Mouse (Mus musculus) liver, postnatal 0 days (tissue): ENCODE data around the gene Ndufaf2. TPM values are rescaled to one million over a fixed set of nuclear protein-coding genes. Genes with fewer than 3 reads are reported as not detected.

ENCODE experiments used
- ATAC-seq: fragments of 200-750 bp; cut with Nextera tagmentation; 2 replicates; pipeline ENCODE4 v1.8.0; 2017; ENCODE audit warnings: mild to moderate bottlenecking, moderate library complexity
- DNase-seq: peaks from one replicate; pipeline ENCODE4 v3.0.0-alpha.2; 2016
- H3K27ac ChIP-seq: fragments of 300-500 bp; sonication (generic); 2 replicates; pipeline ENCODE4 v1.5.1; 2014; ENCODE audit warnings: antibody characterized with exemption, moderate library complexity, mild to moderate bottlenecking, low read depth
- H3K27me3 ChIP-seq: fragments of 300-500 bp; sonication (generic); 2 replicates; pipeline ENCODE4 v1.6.1; 2014; ENCODE audit warnings: low read length, control low read depth, mixed read lengths; ENCODE audit not compliant: insufficient read depth
- H3K36me3 ChIP-seq: fragments of 300-500 bp; sonication (generic); replicated peaks from 2 replicates; pipeline ENCODE4 v1.6.1; 2014; ENCODE audit warnings: mild to moderate bottlenecking, control low read depth, low read length, moderate library complexity, mixed read lengths; ENCODE audit not compliant: insufficient read depth
- H3K4me1 ChIP-seq: fragments of 300-500 bp; sonication (generic); 2 replicates; pipeline ENCODE4 v1.6.1; 2014; ENCODE audit warnings: antibody characterized with exemption, mild to moderate bottlenecking, control low read depth; ENCODE audit not compliant: insufficient read depth
- H3K4me2 ChIP-seq: fragments of 300-500 bp; sonication (generic); 2 replicates; pipeline ENCODE4 v1.6.1; 2014; ENCODE audit warnings: low read depth, mild to moderate bottlenecking, low read length, moderate library complexity, mixed read lengths
- H3K4me3 ChIP-seq: fragments of 300-500 bp; sonication (generic); 2 replicates; pipeline ENCODE4 v1.5.1; 2014; ENCODE audit warnings: low read depth, low read length
- H3K9ac ChIP-seq: fragments of 300-500 bp; sonication (generic); replicated peaks from 2 replicates; pipeline ENCODE4 v1.6.1; 2014; ENCODE audit warnings: mild to moderate bottlenecking, moderate library complexity
- H3K9me3 ChIP-seq: fragments of 300-500 bp; sonication (generic); 2 replicates; pipeline ENCODE4 v1.6.1; 2016; ENCODE audit warnings: mild to moderate bottlenecking, control low read depth, low read length, mixed read lengths
- CTCF ChIP-seq: sonication (generic); IDR thresholded peaks from 2 replicates; pipeline ENCODE4 v1.5.1; 2016; ENCODE audit warnings: antibody characterized with exemption, low read depth
- EP300 ChIP-seq: IDR thresholded peaks from 2 replicates; pipeline ENCODE4 v1.6.1; 2016; ENCODE audit warnings: antibody characterized with exemption, low read depth, mild to moderate bottlenecking
- WGBS: fragments of 180-500 bp; shearing (Covaris S2); extraction: QIAGEN DNeasy Blood & Tissue Kit; methylation state at CpG from one replicate; pipeline ENCODE4 v1.1.7; 2014; ENCODE audit not compliant: insufficient replicate concordance; 5-methylcytosine and 5-hydroxymethylcytosine counted together
- polyA plus RNA-seq: library from polyadenylated mRNA; unstranded; fragments of >200 nt; fragmentation: Nextera tagmentation; extraction: Ambion mirVana; gene quantifications from 2 replicates; pipeline ENCODE4 v1.2.1, GENCODE M21; 2015

Ndufaf2 gene
- polyA plus RNA-seq, 1 experiment from 2014 or later = 39.5 TPM

GRCm38 (mm10) chr13:107984186-107984585, 174.2 kb downstream of the Ndufaf2 start:
- Histone ChIP-seq H3K9ac (no peak overlapping the region), H3K9me3 (no peaks in the 10 kb centered on the region), H3K27ac (no peak overlapping the region), H3K4me2 (no peak overlapping the region), H3K27me3 (no peaks in the 10 kb centered on the region), H3K4me3 (no peak overlapping the region), H3K4me1 (no peaks in the 10 kb centered on the region), H3K36me3 (no peaks in the 10 kb centered on the region)
- DNase-seq (no peak), ATAC-seq (no peak)
- TF ChIP-seq EP300 = no peak
- TF ChIP-seq CTCF = no peak
- WGBS = 75% methylated on average over 5 of the region's 5 CpGs

DNA sequence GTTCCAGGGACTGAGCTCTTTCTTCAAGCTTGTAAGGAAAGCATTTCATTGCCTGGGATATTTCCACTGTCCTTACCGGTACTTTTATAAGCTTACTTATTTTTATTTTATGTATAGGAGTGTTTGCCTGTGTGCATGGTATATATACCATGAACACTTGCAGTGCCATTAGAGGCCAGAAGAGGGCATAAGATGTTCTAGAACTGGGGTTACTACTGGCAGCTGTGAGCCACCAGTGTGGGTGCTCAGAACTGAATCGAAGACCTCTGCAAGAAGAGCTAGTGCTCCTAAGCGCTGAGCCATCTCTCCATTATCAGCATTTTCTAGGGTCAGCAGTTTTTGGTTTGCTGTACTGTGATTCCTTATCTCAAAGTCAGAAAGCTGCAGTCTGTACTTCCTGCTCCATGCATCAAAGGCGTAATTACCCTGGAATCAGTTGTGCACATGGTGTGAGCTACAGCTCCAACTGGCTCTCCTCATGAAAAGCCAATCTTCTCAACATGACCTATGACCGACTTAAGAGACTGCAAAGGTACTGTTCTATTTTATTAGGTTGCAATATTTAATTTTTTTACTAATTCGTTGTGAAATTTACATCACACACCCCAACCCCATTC, 175.1 kb downstream of the Ndufaf2 start:
- H3K9me3 ChIP-seq = no peaks in the 10 kb centered on the region
- H3K9ac ChIP-seq = no peak overlapping the region
- ATAC-seq (no peak), DNase-seq (no peak)
- no peaks in the 10 kb centered on the region for H3K4me1 ChIP-seq
- H3K27ac ChIP-seq = no peak overlapping the region
- H3K4me2 ChIP-seq = no peak overlapping the region
- no peaks in the 10 kb centered on the region for H3K27me3 ChIP-seq
- TF ChIP-seq CTCF (no peak), EP300 (no peak)
- H3K4me3 ChIP-seq = no peak overlapping the region
- WGBS = 79% methylated on average over 6 of the region's 6 CpGs
- H3K36me3 ChIP-seq = no peaks in the 10 kb centered on the region

GRCm38 (mm10) chr13:107979461-107979860, 179.0 kb downstream of the Ndufaf2 start:
- no peak for ATAC-seq

DNA sequence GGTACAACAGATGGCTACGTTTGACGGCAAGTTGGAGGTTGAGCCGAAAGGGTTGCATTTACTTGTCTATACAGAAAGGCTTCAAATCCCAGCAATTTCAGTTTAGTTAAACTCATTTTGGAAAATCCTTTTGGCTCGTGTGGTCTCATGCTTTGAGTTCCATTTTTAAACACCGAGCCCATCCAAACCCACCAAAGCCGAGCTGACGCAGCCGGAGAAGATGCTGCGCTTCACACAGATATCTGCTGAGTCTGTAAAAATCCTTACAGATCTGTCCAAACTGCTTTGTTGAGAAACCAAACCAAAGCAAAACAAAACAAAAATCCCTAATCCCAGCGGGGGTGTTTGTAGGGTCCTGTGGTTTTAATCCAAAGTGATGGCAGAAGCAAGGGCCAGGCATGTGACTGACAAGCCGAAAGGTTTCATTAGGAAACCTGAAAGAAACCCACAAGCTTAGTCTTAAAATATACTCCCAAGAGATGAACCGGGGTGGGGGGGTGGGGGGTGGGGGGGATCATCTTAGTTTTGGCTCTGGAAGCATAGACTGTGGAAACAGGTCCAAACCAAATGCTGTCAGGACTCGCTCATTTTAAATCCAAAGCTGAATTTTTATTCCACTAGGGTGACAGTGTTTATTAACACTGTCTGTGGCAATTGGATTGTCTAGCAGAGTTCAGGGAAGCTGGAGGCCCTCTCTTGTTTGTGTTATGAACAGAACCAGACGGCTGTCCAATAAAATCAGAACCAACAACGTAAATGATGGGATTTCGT, 181.4 kb downstream of the Ndufaf2 start:
- Histone ChIP-seq H3K4me2 (no peak overlapping the region), H3K27ac (no peak overlapping the region), H3K36me3 (no peaks in the 10 kb centered on the region), H3K4me3 (no peak overlapping the region), H3K9me3 (no peaks in the 10 kb centered on the region), H3K9ac (no peak overlapping the region), H3K4me1 (no peaks in the 10 kb centered on the region; the same call in 1 of the 2 replicates), H3K27me3 (no peaks in the 10 kb centered on the region)
- TF ChIP-seq EP300 (no peak), CTCF (no peak)
- DNase-seq = no peak
- no peak for ATAC-seq
- WGBS = 86% methylated on average over 16 of the region's 16 CpGs

More at GRCm38 (mm10) chr13:107979461-107979860, 179.0 kb downstream of the Ndufaf2 start:
- H3K9ac ChIP-seq = no peak overlapping the region
- H3K36me3 ChIP-seq = no peaks in the 10 kb centered on the region
- no peak overlapping the region for H3K4me3 ChIP-seq
- 87% methylated on average over 6 of the region's 6 CpGs for WGBS
- H3K27me3 ChIP-seq = no peaks in the 10 kb centered on the region
- H3K9me3 ChIP-seq = no peaks in the 10 kb centered on the region
- H3K27ac ChIP-seq = no peak overlapping the region
- H3K4me2 ChIP-seq = no peak overlapping the region
- H3K4me1 ChIP-seq = no peaks in the 10 kb centered on the region
- no peak for TF ChIP-seq EP300
- no peak for TF ChIP-seq CTCF
- DNase-seq = no peak

DNA sequence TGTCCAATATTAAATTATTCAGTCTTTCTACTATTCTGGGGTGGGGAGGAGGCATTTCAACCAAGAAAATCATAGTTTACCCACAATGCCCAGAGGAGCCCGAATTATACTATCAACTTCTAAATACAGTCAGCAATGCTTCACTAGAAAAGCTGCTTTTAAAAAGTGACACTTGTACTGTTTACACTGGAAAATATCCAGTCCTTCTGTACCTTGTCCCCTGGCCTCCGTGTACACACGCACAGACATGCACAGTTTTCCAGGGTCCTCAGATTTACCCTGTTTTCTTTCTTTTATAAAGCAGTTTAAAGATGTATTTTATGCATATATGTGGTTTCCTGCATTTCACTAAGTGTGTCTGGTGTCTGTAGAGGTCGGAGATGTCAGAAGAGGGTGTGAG, 186.0 kb downstream of the Ndufaf2 start:
- Histone ChIP-seq H3K4me1 (peaks cover 2% of the 10 kb centered on the region; the same call in 1 of the 2 replicates), H3K9ac (no peak overlapping the region), H3K4me3 (no peak overlapping the region), H3K27ac (peak overlapping the region; percentile 8; the same call in 1 of the 2 replicates), H3K36me3 (no peaks in the 10 kb centered on the region), H3K27me3 (no peaks in the 10 kb centered on the region), H3K4me2 (no peak overlapping the region), H3K9me3 (no peaks in the 10 kb centered on the region)
- TF ChIP-seq EP300 = no peak
- no peak for TF ChIP-seq CTCF
- WGBS = 52% methylated on average over 4 of the region's 4 CpGs
- DNase-seq (no peak), ATAC-seq (peak; percentile 77)

DNA sequence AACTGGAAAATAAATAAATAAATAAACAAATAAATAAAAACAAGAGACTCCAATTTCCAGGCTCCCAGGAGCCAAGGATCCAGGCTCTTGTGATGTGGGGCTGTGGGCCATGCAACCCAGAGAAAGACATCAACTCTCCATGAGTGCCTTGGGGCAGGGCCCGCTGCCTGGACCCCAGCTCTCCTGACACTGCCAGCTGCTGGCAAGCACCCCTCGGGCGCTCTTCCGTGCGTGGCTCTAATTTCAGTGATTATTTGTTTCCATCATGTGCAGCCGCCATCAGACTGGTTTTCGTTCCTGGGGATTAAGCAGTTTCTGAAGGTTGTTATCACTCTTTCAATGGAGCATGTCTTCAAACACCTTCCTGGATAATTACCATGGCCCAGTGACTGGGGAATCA, 186.6 kb downstream of the Ndufaf2 start:
- TF ChIP-seq CTCF (no peak), EP300 (no peak)
- no peak overlapping the region for H3K9ac ChIP-seq
- no peak overlapping the region for H3K27ac ChIP-seq
- ATAC-seq (no peak), DNase-seq (no peak)
- H3K4me3 ChIP-seq = no peak overlapping the region
- peaks cover 2% of the 10 kb centered on the region; the same call in 1 of the 2 replicates for H3K4me1 ChIP-seq
- H3K27me3 ChIP-seq = no peaks in the 10 kb centered on the region
- no peak overlapping the region for H3K4me2 ChIP-seq
- H3K36me3 ChIP-seq = no peaks in the 10 kb centered on the region
- H3K9me3 ChIP-seq = no peaks in the 10 kb centered on the region
- WGBS = 92% methylated on average over 7 of the region's 7 CpGs
